In genomic region chr14:120296231-120297006, GRCm38 (mm10) we compare ENCODE assay signal across 8 mouse cellular contexts. TPM values are rescaled to one million over a fixed set of nuclear protein-coding genes. Genes with fewer than 3 reads are reported as not detected.
DNase-seq lines count a peak whose midpoint lies in the region; ATAC-seq and TF ChIP-seq lines count a peak whose summit lies in the region.

No protein-coding gene starts in this region.

- H3K9ac ChIP-seq in hindbrain, embryonic 13.5 days: no peak overlapping the region
- no peak overlapping the region for H3K9ac ChIP-seq in hindbrain, embryonic 16.5 days (ENCODE audit: low read depth, low read length)
- peak overlapping the region; percentile 47 for H3K9ac ChIP-seq in heart, adult 2 months (ENCODE audit: low read depth, low read length)

- no peak overlapping the region for H3K4me3 ChIP-seq in hindbrain, embryonic 13.5 days
- H3K4me3 ChIP-seq in hindbrain, embryonic 16.5 days (ENCODE audit: low read length): no peak overlapping the region
- peak overlapping the region; percentile 28 for H3K4me3 ChIP-seq in heart, adult 2 months

- H3K79me2 ChIP-seq in heart, adult 2 months (replicated peaks; ENCODE audit: control insufficient read depth, insufficient read depth, low read length): peaks cover 8% of the 10 kb centered on the region

- H3K4me1 ChIP-seq in hindbrain, embryonic 13.5 days (replicated peaks): peaks cover 36% of the 10 kb centered on the region
- peaks cover 12% of the 10 kb centered on the region for H3K4me1 ChIP-seq in hindbrain, embryonic 16.5 days (ENCODE audit: control insufficient read depth, insufficient read depth, low read depth, low read length)
- peaks cover 49% of the 10 kb centered on the region for H3K4me1 ChIP-seq in heart, adult 2 months (ENCODE audit: control insufficient read depth, insufficient read depth, low read length)

- WGBS in hindbrain, embryonic 13.5 days: 78% methylated on average over 17 of the region's 17 CpGs
- 72% methylated on average over 17 of the region's 17 CpGs for WGBS in hindbrain, embryonic 16.5 days
- 15% methylated on average over 17 of the region's 17 CpGs for WGBS in heart, adult 2 months

- H3K27ac ChIP-seq in hindbrain, embryonic 13.5 days: peak overlapping the region; percentile 44; the same call in 1 of the 2 replicates
- H3K27ac ChIP-seq in hindbrain, embryonic 16.5 days (ENCODE audit: low read depth, low read length): no peak overlapping the region
- H3K27ac ChIP-seq in heart, adult 2 months: peak overlapping the region; percentile 90

- no peaks in the 10 kb centered on the region for H3K36me3 ChIP-seq in hindbrain, embryonic 13.5 days
- H3K36me3 ChIP-seq in hindbrain, embryonic 16.5 days (ENCODE audit: control insufficient read depth, insufficient read depth, low read length): no peaks in the 10 kb centered on the region
- H3K36me3 ChIP-seq in heart, adult 2 months (ENCODE audit: control insufficient read depth, insufficient read depth, low read length): peaks cover 69% of the 10 kb centered on the region

- H3K4me2 ChIP-seq in hindbrain, embryonic 13.5 days: no peak overlapping the region
- H3K4me2 ChIP-seq in hindbrain, embryonic 16.5 days (ENCODE audit: low read length): no peak overlapping the region

- ATAC-seq in hindbrain, embryonic 13.5 days (ENCODE audit: low FRiP score): no peak
- ATAC-seq in hindbrain, embryonic 16.5 days: no peak; the same call in 1 of the 2 replicates

- TF ChIP-seq CTCF in heart, adult 2 months (IDR thresholded peaks at IDR 0.05): no peak

- H3K9me3 ChIP-seq in hindbrain, embryonic 13.5 days: no peaks in the 10 kb centered on the region
- H3K9me3 ChIP-seq in hindbrain, embryonic 16.5 days (ENCODE audit: control insufficient read depth, low read length): no peaks in the 10 kb centered on the region

- no peaks in the 10 kb centered on the region for H3K27me3 ChIP-seq in hindbrain, embryonic 13.5 days
- no peaks in the 10 kb centered on the region for H3K27me3 ChIP-seq in hindbrain, embryonic 16.5 days (replicated peaks; ENCODE audit: control insufficient read depth, insufficient read depth, low read length)
- no peaks in the 10 kb centered on the region for H3K27me3 ChIP-seq in heart, adult 2 months (ENCODE audit: control insufficient read depth, insufficient read depth, low read length)

- peak; percentile 69 for DNase-seq in Muller cell, postnatal 12 days (ENCODE audit: inconsistent ontology term)
- peak; percentile 75 to 77 for DNase-seq in heart, adult 2 months
- peak; percentile 51 to 67 for DNase-seq in kidney, postnatal 4 days
- DNase-seq in embryo, embryonic 10 days (ENCODE audit: low spot score): no peak
- no peak for DNase-seq in T-cell, adult 2 months (ENCODE audit: low spot score)
- DNase-seq in thymus, adult 18-20 months: no peak

- intact Hi-C loops in heart, adult 2 months (cut with DNase I): loop anchor here (1.0 to 2.0 kb wide), 3 partner anchors 19 to 56 kb away; no protein-coding TSS in a partner anchor

- no peak for TF ChIP-seq POLR2A in heart, adult 2 months (IDR thresholded peaks at IDR 0.05; ENCODE audit: insufficient read depth, low read depth, low read length)

- TF ChIP-seq EP300 in heart, adult 2 months (IDR thresholded peaks at IDR 0.05; ENCODE audit: insufficient read depth, low read depth, low read length): no peak

RNA-seq across cellular contexts. Expression of gene Mbnl2, which starts 20.9 kb away (rescaled TPM):
- 23.9 and 24.7 TPM in 2 replicates for polyA plus RNA-seq in hindbrain, embryonic 13.5 days (2015; fragmentation: Nextera tagmentation; extraction: Ambion mirVana)
- polyA plus RNA-seq in hindbrain, embryonic 16.5 days (2015; fragmentation: Nextera tagmentation; extraction: Ambion mirVana): 25.4 and 29.1 TPM in 2 replicates
- total RNA-seq in heart, adult 2 months (2021): 100 to 1,000 TPM; 221 to 258 TPM
- polyA plus RNA-seq in heart, adult 2 months (2012; rRNA removed): 91.1 and 133 TPM in 2 replicates

Comparison
In these comparisons a context has a peak if more than half of its experiments do, and no peak if none do; other contexts are left out.
1. DNase-seq: peak in Muller cell, postnatal 12 days (single experiment), heart, adult 2 months (2 of 2) and kidney, postnatal 4 days (2 of 2); none in embryo, embryonic 10 days (single experiment), T-cell, adult 2 months (single experiment) and thymus, adult 18-20 months (0 of 2).